Mouse (Mus musculus): Measurements from ENCODE around the gene Scml4.

The Scml4 gene

DNA sequence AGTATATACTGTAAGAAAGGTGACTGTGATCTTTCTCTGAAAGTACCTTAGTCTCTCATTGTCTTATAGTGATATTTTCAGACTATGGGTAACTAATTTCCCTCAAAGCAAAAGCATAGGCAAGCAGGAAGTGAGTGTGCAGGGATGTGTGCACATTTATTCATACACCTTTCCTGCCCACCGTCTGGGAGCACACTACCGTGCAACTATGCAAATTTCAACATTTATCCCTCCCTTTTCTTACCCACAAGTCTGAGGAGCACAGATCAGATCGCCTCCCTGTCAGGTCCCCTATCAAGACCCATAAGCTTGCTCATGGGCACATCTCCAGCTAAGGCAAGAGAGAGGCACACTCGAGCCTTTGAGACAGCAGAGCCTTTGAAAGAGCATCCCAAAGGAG lies 41.2 kb downstream of the Scml4 start:
- peak; percentile 80 to 84 for DNase-seq (ENCODE audit: low spot score in 2 of 2)

DNA sequence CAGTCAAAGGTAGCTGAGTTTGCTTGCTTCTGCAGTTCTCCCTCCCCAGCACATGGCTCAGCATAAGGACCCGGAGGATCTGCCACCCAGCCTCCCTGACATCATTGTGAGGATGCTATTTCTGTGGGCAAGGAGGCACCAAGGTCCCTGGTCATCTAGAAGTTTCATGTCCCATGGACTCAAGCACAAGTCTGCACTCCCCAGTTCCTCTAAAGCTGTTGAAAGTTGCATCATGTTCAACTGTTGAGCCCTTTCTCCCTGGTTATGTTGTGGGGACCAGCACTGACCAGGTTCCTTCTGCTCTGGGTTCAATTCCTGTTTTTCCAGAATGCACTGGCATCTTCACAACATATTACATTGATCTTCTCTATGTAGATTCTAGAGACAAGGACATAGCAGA lies 42.9 kb downstream of the Scml4 start:
- DNase-seq (ENCODE audit: low spot score in 2 of 2): no peak

DNA sequence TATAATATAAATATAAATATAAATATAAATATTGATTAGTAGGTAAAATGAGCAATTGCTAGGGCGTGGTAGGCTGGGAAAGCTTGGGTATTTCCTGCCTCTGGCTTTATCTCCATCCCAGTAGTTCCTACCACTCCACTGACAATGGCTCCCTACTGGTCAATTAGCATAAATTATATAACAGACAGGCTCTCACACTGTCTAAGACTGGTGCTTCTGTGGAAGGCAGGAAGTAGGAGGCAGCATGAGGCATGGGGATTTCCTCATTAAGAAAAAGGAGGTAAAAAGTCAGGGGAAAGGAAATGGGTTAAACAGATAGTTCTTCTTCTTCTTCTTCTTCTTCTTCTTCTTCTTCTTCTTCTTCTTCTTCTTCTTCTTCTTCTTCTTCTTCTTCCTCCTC lies 48.4 kb downstream of the Scml4 start:
- no peak for DNase-seq (ENCODE audit: low spot score in 2 of 2)

DNA sequence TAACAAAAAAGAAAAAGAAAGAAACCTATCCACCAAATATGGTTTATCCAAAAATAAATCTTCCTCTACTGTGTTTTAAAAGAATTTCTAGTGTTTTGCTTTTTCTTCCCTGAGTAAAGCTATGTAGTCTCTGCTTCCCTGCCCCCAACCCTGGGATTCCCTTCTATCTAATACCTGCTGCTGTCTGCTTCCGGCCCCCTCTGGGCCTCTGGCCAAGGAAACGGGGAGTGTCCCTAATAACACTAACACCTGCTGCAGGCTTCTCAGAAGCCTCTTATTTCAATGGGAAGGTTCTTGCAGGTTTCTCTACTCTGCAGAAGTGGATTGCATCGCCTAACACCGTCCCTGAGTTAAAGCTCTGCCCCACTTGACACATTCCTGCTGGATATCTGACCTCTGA lies 50.4 kb downstream of the Scml4 start:
- no peak for DNase-seq (ENCODE audit: low spot score in 2 of 2)

DNA sequence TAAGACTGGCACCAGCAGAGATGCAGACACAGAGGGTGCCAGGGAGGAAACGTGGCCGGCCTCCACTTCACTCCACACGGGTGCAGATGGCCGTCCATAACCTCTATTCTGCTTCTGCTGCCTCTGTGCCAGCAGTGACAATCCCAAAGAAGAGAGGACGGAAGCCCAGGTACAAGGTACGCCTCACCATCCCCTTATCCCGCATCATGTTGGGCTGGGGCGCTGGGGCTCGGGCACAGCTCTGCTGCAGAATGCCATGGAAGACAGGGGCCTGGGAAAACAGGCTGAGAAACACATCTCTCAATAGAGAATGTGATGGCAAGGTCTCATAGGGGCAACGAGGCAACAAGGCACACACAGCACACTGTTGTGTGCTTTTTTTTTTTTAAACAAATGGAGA lies 51.9 kb downstream of the Scml4 start:
- DNase-seq (ENCODE audit: low spot score in 2 of 2): no peak

DNA sequence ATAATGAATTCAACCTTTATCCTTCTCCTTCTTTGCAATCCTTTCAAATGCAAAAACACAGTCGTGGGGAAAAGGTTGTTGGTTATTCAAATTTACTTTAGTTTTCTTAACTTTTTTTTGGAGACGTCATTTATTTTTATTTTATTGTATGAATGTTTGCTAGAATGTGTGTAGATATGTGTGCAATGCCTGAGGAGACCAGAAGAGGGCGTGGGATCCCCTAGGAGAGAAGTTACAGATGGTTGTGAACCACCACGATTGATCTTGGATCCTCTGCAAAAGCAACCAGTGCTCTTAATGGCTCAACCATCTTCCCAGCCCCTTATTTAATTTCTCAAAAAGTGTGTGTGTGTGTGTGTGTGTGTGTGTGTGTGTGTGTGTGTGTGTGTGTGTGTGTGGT lies 53.0 kb downstream of the Scml4 start:
- no peak for DNase-seq (ENCODE audit: low spot score in 2 of 2)

DNA sequence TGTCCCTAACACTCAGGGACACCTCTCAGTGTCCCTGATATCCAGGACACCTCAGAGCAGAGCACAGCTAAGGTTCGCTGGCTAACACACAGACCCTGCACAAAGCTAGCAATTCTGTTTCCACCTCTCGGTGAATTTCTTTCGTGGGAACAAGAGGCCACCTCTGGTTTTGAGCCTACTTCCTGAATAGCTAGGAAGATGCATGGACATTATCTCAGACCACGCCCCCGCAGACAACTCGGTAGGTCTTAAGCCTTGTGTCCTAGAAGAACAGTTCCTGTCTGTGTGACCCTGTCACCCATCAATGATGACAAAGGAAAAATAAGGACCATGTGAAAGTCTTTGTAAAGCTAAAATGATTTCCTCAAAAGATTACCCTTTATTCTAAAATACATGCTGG lies 54.0 kb downstream of the Scml4 start:
- DNase-seq (ENCODE audit: low spot score in 2 of 2): no peak

DNA sequence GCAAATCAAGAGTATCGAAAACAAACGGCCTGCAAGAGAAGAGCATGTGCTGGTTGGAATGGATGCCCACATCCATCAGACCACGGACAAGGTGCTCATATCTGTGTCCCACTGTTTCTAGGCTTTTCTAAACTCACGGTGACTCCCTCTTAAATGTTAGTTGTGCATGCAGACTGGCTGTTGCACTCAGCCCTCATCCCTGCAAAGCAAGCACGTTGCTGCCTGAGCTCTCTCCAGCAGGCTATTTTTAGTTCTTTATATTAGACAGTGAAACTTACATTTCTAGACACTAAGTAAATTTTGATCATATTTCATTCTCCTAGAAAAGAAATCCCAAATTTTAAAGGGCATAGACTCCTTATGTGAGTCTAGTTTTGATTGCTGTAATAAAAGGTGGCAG lies 57.2 kb downstream of the Scml4 start:
- DNase-seq (ENCODE audit: low spot score in 2 of 2): no peak

DNA sequence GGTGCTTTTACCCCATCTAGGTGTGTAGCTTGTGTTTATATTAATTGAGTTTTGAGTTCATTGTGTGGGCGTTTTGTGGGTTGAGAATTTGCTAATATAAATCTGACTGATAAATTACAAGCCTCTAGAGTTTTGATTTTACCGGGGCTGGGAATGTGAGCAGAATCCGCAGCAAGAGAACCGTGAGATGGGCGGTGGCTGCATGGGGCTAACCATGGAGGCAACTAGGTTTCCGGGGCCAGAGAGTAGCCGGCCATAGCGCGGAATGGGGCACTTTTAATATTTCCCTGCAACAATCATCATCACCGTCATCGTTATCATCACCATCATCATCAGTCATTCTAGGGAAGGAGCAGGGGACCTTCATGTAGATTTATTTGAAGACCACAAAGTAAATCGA lies 59.6 kb downstream of the Scml4 start:
- no peak for DNase-seq (ENCODE audit: low spot score in 2 of 2)

DNA sequence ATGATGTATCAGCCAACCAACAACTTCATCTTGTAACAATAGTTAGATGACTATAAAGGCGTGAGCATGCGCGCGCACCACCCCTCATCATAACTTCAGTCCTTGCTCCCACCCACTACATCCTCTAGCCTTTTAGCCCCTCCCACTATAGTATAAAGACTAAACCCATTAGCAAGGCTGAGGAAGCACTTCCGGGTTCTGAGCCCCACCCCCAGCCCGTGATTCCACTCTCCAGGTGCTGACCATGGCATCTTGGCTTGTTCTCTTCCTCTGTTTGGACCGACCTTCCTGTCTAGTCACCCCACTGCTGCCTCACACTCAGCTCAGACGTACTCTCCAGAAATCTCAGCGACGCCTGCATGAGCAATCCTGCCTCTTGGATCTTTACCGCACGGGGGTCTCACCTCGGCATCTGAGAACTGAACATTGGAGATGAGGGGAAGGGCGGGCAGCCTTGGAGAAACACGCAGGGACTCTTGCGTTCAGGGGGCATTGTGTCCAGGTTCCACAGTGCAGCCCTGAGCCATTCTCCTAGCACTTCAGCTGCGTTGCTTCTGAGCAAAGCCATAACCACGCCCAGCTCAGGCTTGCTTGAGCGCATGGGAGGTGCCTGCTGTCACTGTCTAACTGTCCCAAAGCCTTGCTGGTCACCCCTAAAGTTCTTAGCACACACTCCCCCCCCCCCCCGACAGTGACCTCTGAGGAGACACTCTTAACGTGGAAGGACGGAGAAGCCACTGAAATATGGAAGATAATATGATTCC lies 65.1 kb downstream of the Scml4 start:
- no peak for DNase-seq (ENCODE audit: low spot score in 2 of 2)

DNA sequence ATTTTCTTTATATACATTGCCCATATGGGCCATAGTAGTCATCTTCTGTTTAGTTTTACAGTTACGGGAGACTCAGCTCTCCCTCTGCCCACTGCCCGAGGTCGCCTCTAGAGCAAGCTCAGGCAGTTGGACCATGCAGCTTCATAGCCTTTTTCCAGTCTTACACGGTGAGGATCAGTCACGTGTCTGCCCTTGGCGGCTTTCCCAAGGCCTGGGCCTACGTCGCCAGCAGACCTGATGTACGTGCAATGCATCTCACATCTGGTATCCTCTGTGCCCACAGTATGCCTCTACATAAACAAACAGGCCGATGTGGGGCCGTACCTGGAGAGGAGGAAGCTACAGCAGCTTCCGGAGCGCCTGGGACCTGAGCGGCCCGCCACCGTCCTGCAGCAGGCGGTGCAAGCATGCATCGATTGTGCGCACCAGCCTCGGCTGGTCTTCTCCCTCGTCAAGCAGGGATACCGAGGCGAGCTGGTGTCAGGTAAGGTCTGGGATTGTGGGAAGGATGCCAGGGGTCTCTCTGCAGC lies 70.0 kb downstream of the Scml4 start:
- no peak for DNase-seq (ENCODE audit: low spot score in 2 of 2)

DNA sequence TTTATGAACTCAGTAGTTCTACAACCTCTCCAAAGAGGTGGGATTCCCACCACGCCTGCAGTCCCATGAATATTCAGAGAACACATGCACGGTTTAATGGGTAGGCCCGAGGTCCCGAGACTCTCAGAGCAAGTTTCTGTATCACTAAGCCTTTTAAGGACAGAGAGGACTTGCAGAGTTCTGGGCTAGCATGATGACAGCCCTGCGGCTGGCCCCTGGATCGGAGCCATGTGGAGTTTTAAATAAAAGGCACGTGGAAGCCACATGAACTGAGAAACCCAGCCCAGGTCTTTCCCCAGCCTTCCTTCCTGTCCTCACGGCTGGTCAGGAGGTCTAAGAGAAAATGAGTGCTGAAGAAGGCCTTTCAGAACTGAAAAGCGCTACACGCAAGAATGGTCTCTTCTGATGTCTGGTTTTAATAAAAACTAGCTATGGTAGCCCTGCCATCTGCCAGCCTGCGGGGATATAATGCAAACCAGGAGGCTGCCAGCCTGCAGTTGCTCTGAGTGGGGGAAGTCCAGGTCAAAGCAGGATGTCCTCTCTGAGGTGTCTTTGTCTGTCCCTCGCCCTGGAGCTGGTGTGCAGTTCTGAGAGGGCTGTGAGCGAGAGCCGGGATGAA lies 72.8 kb downstream of the Scml4 start:
- DNase-seq (ENCODE audit: low spot score in 2 of 2): no peak

DNA sequence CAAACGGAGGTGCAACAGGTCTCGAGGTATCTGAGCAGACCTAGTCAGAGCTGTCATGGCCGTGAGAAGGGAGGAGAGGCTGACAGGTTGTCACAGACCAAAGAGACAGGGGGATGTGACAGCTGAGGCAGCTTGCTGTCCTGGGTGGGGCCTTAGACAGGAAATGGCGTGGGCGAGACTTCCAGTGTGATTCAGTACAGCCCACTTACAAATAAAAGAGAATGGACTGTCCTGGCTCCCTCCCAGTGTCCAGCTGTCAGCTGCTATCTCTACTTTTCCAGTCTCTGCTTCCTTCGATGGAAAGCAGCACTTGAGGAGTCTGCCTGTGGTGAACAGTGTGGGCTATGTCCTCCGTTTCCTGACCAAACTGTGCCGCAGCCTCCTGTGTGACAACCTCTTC lies 74.5 kb downstream of the Scml4 start:
- DNase-seq (ENCODE audit: low spot score in 2 of 2): no peak

DNA sequence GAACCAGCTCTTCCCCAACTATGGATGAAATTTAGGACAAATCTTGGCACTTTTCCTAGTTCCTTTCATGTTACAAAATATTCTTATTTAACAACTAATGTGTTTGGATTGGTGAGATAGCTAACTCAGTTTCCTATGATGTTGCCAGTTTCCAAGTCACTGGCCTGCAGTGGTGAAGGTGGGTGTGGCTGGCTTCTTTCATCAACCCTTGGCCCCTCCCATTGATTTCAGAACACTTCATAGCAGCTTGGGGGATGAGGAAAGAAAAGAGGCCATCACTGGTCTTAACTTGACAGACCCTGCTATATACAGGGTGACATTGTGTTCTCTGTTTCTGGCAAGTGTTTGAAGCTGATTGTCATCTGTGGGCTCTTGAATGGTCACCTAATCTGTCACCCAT lies 76.0 kb downstream of the Scml4 start:
- no peak for DNase-seq (ENCODE audit: low spot score in 2 of 2)

DNA sequence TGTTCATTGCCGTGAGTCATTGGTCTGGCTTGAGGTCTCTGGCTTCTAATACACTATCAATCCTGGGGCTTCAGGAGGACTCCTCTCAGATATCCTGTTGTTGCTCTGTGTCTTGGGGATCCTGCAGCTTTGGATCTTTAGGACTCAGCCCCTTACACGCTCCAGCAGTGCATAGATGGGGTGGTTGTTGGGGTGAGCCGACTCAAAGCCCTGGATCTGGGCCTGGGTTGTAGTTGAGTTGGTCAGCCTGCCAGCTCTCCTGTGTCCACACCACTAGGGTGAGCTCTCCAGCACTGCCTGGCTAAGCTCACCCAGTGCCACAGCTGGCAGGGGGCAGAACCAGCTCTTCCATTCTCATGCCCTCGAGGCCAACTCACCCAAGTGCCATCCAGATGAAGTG lies 78.2 kb downstream of the Scml4 start:
- DNase-seq (ENCODE audit: low spot score in 2 of 2): no peak

DNA sequence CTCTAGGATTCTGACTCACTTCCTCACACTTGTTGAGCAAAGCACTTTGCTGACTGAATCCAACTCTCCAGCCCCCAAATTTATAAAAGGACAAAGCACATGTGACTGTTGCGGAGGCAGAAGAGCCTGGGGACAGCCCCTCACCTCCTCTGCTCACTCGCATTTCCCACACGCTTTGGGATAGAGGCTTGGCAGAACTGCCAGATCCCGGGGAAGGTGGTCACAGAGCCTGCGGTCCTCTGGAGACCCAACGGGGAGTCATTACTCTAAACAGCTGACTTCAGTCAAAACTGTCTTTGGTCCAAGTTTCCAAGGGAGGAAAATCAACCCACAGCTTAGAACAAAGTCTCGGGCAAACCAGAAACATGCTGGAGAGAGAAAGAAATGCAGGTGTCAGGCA lies 79.5 kb downstream of the Scml4 start:
- no peak for DNase-seq (ENCODE audit: low spot score in 2 of 2)

DNA sequence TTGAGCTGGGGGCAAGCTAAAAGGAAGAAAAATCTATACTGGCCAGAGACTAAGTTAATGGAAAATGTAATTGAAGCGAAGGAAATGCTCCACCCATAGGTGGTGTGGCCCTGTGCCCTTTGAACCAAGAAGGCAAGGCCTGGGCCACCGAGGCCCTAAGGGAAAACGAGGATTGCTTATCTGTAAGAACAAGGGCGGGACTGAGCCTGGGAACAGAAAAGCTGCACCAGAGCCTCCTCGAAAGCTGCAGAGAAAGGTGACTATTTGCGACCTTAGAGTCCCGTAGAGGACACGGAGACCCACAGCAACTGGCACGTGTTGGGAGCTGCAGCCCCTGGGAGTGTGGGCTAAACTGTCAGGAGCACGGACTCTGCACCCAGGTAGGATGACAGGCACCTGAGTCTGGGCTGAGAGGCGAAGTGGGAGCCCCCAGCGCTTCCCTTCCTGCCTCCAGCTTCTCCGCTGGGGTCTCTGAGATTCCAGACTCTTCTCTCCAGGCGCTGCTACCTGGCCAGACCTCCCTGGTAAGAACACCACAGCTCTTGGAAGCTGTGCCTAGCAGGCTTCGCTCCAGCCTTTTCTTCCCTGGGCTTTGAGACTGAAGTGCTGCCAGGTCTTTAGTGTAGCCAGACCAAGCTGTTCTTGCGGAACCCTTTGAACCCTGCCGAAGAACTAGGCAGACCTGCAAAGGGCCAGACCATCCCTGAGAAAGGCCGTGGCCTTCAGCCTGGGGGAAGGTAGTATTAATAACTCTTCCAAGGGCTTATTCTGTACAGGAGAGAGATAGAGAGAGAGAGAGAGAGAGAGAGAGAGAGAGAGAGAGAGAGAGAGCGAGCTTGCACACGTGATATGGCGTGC lies 80.3 kb downstream of the Scml4 start:
- no peak for DNase-seq (ENCODE audit: low spot score in 2 of 2)

DNA sequence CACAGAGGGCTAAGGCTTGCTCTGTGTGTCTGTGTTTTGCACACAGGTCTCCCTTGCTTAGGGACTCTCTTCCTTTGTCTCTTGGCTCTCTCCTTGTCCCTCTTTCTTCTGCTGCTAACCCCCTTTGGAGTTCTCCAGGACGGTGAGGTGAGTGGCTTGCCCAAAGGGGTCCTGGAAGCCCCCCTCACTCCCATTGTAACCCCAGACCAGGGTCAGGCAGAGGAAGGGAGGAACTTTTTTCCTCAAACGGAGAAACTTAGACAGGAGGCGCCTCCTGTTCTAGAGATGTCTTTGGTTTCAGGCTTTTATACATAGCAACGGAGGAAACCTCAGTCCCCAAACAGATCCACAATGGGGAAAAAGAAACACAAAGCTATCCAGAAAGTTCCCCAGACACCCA lies 81.1 kb downstream of the Scml4 start:
- DNase-seq (ENCODE audit: low spot score in 2 of 2): no peak

DNA sequence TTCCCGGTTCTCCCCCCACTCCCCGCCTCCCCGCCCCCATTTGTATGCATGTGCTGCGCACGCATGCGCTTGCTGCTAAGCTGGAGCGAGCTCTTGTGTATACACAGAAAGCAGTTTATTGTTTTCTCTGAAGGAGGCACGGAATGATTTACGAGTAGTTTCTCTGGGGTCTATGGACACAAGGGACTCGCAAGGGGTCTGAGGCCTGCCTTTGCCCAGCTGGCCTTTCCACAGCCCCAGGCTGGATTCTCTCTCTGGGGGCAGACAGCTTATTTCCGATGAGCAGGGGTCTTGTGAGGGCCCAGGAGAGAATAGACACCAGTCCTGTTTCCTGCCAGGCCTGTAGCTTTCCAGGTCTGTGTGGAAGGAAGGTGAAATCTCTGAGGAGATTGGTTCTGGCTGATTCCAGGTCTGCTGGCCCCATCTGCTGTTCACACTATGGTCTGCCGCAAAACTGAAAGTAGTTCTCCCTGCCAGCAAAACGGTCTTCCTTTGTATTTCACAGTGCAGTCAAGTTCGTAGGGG lies 81.6 kb downstream of the Scml4 start:
- DNase-seq (ENCODE audit: low spot score in 2 of 2): peak; percentile 27 to 34

DNA sequence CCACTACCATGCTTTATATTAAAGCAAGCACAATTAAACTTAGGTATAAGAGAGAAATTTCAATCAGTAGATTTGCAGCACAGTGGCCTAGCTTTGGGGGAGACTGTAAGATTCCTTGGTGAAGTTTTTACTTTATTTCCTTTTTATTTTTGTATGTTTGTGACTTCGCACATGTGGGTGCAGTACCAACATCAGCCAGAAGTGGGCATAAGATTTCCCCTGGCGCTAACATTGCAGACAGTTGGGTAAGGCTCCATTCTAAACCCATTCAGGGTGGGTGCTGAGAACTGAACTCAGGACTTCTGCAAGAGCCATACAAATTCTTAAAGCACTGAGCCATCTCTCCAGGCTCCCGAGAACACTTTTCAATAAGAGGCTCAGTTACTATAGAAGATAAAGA lies 82.1 kb downstream of the Scml4 start:
- DNase-seq (ENCODE audit: low spot score in 2 of 2): no peak

DNA sequence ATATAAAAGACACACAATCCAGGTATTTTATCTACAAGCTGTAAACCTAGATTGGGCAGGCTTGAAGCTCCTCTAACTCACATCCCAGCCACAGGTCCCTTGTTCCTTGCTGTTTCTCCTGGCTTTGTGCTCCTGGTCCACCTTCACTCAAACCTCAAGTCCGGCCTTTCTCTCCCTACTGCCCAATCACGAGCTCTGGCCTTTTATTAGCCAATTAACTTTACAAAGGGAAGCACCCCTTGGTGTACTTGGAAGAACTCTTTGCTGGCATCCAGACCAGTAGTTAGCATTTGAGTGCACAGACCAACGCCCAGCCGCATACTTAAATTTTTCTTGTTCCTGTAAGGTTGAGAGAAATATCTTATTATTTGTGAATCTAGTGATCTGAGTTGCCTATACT lies 85.1 kb downstream of the Scml4 start:
- no peak for DNase-seq (ENCODE audit: low spot score in 2 of 2)

DNA sequence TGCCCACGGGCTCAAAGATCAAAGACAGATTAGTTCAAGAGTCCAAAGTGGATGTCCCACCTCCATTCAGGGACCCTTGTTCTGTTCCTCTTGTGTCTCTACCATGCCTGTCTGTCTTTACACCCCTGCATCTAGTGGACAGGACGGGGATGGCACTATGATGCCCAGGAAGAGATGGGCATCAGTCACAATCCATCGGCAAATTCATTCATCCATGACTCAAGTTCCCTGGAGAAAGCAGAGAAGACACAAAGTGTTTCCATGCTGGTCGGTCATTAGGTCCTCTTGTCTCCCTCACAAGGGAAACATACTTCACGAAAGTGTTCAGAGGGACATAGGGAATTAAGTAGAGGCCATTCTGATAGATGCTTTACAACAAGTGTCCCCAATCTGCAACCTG lies 87.2 kb downstream of the Scml4 start:
- DNase-seq (ENCODE audit: low spot score in 2 of 2): no peak
